Mouse (Mus musculus) hindbrain, embryonic 12.5 days (tissue): ENCODE measurements at regions not wholly inside any gene's neighbourhood (a gene's known extent, or its start where the extent isn't known, plus 50 kb on each side); places are given as distances from the start of the nearest gene placed in this dataset.
A peak's percentile ranks its signal among the peaks of the same experiment; 100 is the strongest.

Source experiments
- ATAC-seq: fragments of 200-750 bp; cut with Nextera tagmentation; 2 replicates; pipeline ENCODE4 v1.8.0; 2017; ENCODE audit warnings: moderate TSS enrichment; ENCODE audit not compliant: low FRiP score
- H3K27ac ChIP-seq: fragments of 300-500 bp; sonication (generic); 2 replicates; pipeline ENCODE4 v1.5.1; 2016; ENCODE audit warnings: mild to moderate bottlenecking
- H3K27me3 ChIP-seq: fragments of 300-500 bp; sonication (generic); 2 replicates; pipeline ENCODE4 v1.6.1; 2016; ENCODE audit warnings: mild to moderate bottlenecking
- H3K36me3 ChIP-seq: fragments of 300-500 bp; sonication (generic); 2 replicates; pipeline ENCODE4 v1.6.1; 2016; ENCODE audit warnings: mild to moderate bottlenecking
- H3K4me1 ChIP-seq: fragments of 300-500 bp; sonication (generic); 2 replicates; pipeline ENCODE4 v1.6.1; 2016
- H3K4me2 ChIP-seq: fragments of 300-500 bp; sonication (generic); replicated peaks from 2 replicates; pipeline ENCODE4 v1.6.1; 2016; ENCODE audit warnings: mild to moderate bottlenecking
- H3K4me3 ChIP-seq: fragments of 300-500 bp; sonication (generic); 2 replicates; pipeline ENCODE4 v1.5.1; 2016; ENCODE audit warnings: mild to moderate bottlenecking
- H3K9ac ChIP-seq: fragments of 300-500 bp; sonication (generic); 2 replicates; pipeline ENCODE4 v1.6.1; 2016; ENCODE audit warnings: mild to moderate bottlenecking, moderate library complexity
- H3K9me3 ChIP-seq: fragments of 300-500 bp; sonication (generic); replicated peaks from 2 replicates; pipeline ENCODE4 v1.6.1; 2016; ENCODE audit warnings: mild to moderate bottlenecking
- WGBS: fragments of 180-500 bp; shearing (Covaris S2); methylation state at CpG from one replicate; pipeline ENCODE4 v1.1.7; 2016; 5-methylcytosine and 5-hydroxymethylcytosine counted together

- Histone ChIP-seq H3K27me3 (no peaks in the 10 kb centered on the region), H3K4me1 (peaks cover 3% of the 10 kb centered on the region; the same call in 1 of the 2 replicates), H3K4me2 (no peak overlapping the region), H3K4me3 (no peak overlapping the region), H3K36me3 (no peaks in the 10 kb centered on the region), H3K9ac (no peak overlapping the region), H3K9me3 (no peaks in the 10 kb centered on the region), H3K27ac (no peak overlapping the region)
- no peak for ATAC-seq
- 62% methylated on average over 5 of the region's 5 CpGs for WGBS
Observed at GRCm38 (mm10) chr3:147442925-147443690, 590.9 kb downstream of the Ttll7 start.

- no peak overlapping the region for H3K9ac ChIP-seq
- H3K9me3 ChIP-seq, result no peaks in the 10 kb centered on the region
- H3K4me2 ChIP-seq, result no peak overlapping the region
- H3K27ac ChIP-seq, result no peak overlapping the region
- H3K27me3 ChIP-seq, result no peaks in the 10 kb centered on the region
- no peak overlapping the region for H3K4me3 ChIP-seq
- ATAC-seq, result no peak
- no peaks in the 10 kb centered on the region for H3K36me3 ChIP-seq
- H3K4me1 ChIP-seq, result peaks cover 3% of the 10 kb centered on the region; the same call in 1 of the 2 replicates
Observed at GRCm38 (mm10) chr3:147443691-147443960, 591.5 kb downstream of the Ttll7 start.

- H3K27ac ChIP-seq, result no peak overlapping the region
- H3K9me3 ChIP-seq, result no peaks in the 10 kb centered on the region
- no peak overlapping the region for H3K4me3 ChIP-seq
- ATAC-seq, result no peak; the same call in 1 of the 2 replicates
- no peaks in the 10 kb centered on the region for H3K36me3 ChIP-seq
- no peak overlapping the region for H3K4me2 ChIP-seq
- peaks cover 3% of the 10 kb centered on the region; the same call in 1 of the 2 replicates for H3K4me1 ChIP-seq
- WGBS, result 68% methylated on average over 10 of the region's 10 CpGs
- no peaks in the 10 kb centered on the region for H3K27me3 ChIP-seq
- no peak overlapping the region for H3K9ac ChIP-seq
Observed at GRCm38 (mm10) chr3:147444005-147444763, 592.0 kb downstream of the Ttll7 start.

GRCm38 (mm10) chr3:147445066-147445844 lies 593.1 kb downstream of the Ttll7 start:
- 77% methylated on average over 5 of the region's 5 CpGs for WGBS
- H3K9ac ChIP-seq, result no peak overlapping the region

DNA sequence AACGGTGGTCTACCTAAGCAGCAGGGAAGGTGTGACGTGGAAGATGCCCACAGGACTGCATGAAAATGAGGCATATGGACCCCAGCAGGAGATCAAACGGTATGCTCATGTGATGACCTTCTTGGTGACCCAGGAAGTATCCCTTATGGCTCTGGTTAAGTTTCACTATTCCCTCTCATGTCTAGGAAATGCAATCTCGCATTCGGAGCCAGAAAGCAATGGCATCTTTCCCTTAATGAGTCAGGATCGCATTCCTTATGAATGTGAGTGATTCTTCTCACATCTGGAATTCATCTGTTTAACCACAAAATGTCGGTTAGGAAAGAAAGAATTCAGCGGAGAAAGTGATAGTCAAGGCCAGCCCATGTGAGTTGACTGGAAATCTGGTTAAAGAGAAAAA lies 593.7 kb downstream of the Ttll7 start:
- 78% methylated on average over 8 of the region's 8 CpGs for WGBS
- H3K36me3 ChIP-seq, result no peaks in the 10 kb centered on the region
- H3K27me3 ChIP-seq, result no peaks in the 10 kb centered on the region
- no peak overlapping the region for H3K9ac ChIP-seq
- H3K4me1 ChIP-seq, result peaks cover 3% of the 10 kb centered on the region; the same call in 1 of the 2 replicates
- no peak overlapping the region for H3K4me2 ChIP-seq
- no peaks in the 10 kb centered on the region for H3K9me3 ChIP-seq
- ATAC-seq, result no peak
- no peak overlapping the region for H3K27ac ChIP-seq
- H3K4me3 ChIP-seq, result no peak overlapping the region

More at GRCm38 (mm10) chr3:147445066-147445844, 593.1 kb downstream of the Ttll7 start:
- H3K36me3 ChIP-seq, result no peaks in the 10 kb centered on the region
- H3K27ac ChIP-seq, result no peak overlapping the region
- ATAC-seq, result no peak
- no peaks in the 10 kb centered on the region for H3K27me3 ChIP-seq
- H3K9me3 ChIP-seq, result no peaks in the 10 kb centered on the region
- H3K4me1 ChIP-seq, result peaks cover 3% of the 10 kb centered on the region; the same call in 1 of the 2 replicates
- H3K4me2 ChIP-seq, result no peak overlapping the region
- no peak overlapping the region for H3K4me3 ChIP-seq

DNA sequence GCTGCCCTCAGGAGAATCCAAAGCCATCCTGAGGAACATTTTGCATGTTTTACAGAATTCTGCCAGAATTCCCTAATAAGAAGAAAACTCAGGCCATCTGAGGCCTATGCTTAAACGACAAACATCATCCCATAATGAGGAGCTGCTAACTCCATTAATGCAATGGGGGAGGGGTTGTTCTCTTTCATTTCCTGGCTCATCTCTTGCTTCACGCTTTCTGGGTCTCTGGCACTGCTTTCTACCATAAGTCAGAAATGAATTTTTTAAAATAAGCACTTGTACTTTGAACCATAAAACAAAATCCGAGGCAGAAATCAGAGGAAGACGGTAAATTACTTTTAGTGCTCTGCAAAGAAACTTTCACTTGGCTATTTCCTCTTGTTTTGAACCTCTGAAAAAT lies 600.0 kb downstream of the Ttll7 start:
- no peak for ATAC-seq
- Histone ChIP-seq H3K4me2 (no peak overlapping the region), H3K36me3 (no peaks in the 10 kb centered on the region), H3K4me1 (0 out of 2 replicates have a peak, but pooled peaks cover 2% of the 10 kb centered on the region), H3K4me3 (no peak overlapping the region), H3K27me3 (no peaks in the 10 kb centered on the region), H3K27ac (no peak overlapping the region), H3K9me3 (no peaks in the 10 kb centered on the region), H3K9ac (no peak overlapping the region)
- 67% methylated on average over 4 of the region's 4 CpGs for WGBS

DNA sequence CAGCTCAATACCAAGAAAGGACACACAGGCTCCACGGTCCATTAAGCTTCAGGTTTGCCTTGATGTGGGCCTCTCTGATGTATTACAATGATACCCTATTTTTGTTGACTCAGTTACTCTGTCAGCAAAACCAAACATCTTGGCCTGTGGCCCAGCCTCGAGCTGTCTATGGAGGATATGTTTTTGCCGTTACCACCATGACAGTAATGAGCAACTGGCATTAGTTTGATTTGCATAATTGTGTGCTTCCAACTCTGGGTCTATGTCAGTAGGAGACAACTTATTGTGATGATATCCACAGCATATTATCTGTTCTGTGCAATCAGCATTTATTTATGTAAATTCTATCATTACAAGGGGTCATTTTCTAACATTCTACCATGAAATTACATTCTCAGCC lies 603.2 kb downstream of the Ttll7 start:
- 72% methylated on average over 3 of the region's 3 CpGs for WGBS
- no peak; the same call in 1 of the 2 replicates for ATAC-seq

GRCm38 (mm10) chr3:147456294-147456693 lies 604.1 kb downstream of the Ttll7 start:
- H3K9ac ChIP-seq, result no peak overlapping the region
- WGBS, result 76% methylated on average over 4 of the region's 4 CpGs
- H3K36me3 ChIP-seq, result no peaks in the 10 kb centered on the region
- H3K27ac ChIP-seq, result no peak overlapping the region
- H3K27me3 ChIP-seq, result no peaks in the 10 kb centered on the region
- H3K4me2 ChIP-seq, result no peak overlapping the region
- no peak overlapping the region for H3K4me3 ChIP-seq
- H3K9me3 ChIP-seq, result no peaks in the 10 kb centered on the region
- peaks cover 2% of the 10 kb centered on the region; the same call in 1 of the 2 replicates for H3K4me1 ChIP-seq
- no peak for ATAC-seq

More for the DNA sequence above, 603.2 kb downstream of the Ttll7 start:
- no peaks in the 10 kb centered on the region for H3K36me3 ChIP-seq
- no peaks in the 10 kb centered on the region for H3K27me3 ChIP-seq
- H3K4me2 ChIP-seq, result no peak overlapping the region
- H3K27ac ChIP-seq, result no peak overlapping the region
- H3K9ac ChIP-seq, result no peak overlapping the region
- peaks cover 2% of the 10 kb centered on the region; the same call in 1 of the 2 replicates for H3K4me1 ChIP-seq
- H3K4me3 ChIP-seq, result no peak overlapping the region
- no peaks in the 10 kb centered on the region for H3K9me3 ChIP-seq

DNA sequence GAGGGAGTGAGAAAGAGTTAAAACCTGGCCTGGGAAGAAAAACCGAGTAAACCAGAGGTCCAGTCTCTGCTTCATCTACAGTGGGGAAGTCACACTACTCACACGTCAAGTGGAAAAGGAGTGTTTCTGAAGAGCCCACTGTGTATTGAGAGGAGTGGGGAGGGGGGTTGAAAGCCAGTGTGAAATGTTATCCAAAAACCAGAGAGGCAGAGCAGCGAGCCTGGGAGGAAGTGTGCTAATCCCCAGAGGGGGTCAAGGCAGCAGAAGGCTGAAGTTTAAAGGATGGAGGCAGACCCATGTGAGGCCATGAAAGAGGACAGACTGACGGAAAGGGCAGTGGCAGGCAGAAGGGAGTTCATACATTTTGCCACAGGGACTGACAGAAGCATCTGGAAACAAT lies 605.9 kb downstream of the Ttll7 start:
- Histone ChIP-seq H3K4me2 (no peak overlapping the region), H3K36me3 (no peaks in the 10 kb centered on the region), H3K9ac (no peak overlapping the region), H3K27ac (0 out of 2 replicates have a peak overlapping the region, but pooled peaks have one; percentile 23), H3K4me3 (no peak overlapping the region), H3K27me3 (no peaks in the 10 kb centered on the region), H3K9me3 (no peaks in the 10 kb centered on the region), H3K4me1 (peaks cover 2% of the 10 kb centered on the region; the same call in 1 of the 2 replicates)
- 45% methylated on average over 4 of the region's 4 CpGs for WGBS
- no peak for ATAC-seq

GRCm38 (mm10) chr3:147479890-147480289 lies 627.7 kb downstream of the Ttll7 start:
- no peaks in the 10 kb centered on the region for H3K9me3 ChIP-seq
- ATAC-seq, result no peak
- H3K27me3 ChIP-seq, result no peaks in the 10 kb centered on the region
- no peaks in the 10 kb centered on the region for H3K4me1 ChIP-seq
- no peak overlapping the region for H3K9ac ChIP-seq
- H3K27ac ChIP-seq, result no peak overlapping the region
- H3K4me2 ChIP-seq, result no peak overlapping the region
- H3K4me3 ChIP-seq, result no peak overlapping the region
- WGBS, result 89% methylated on average over 1 of the region's 1 CpGs
- H3K36me3 ChIP-seq, result no peaks in the 10 kb centered on the region
